In genomic region chr19:46324918-46325317, GRCm38 (mm10) we compare ENCODE assay signal across 21 mouse cellular contexts. TPM values are rescaled to one million over a fixed set of nuclear protein-coding genes. Genes with fewer than 3 reads are reported as not detected.
DNase-seq lines count a peak whose midpoint lies in the region; ATAC-seq lines count a peak whose summit lies in the region.
"Had no signal": no experiment of that assay in that cellular context is flagged by ENCODE, and none has a peak within 500 bp of the region (broad histone marks: within the 10 kb centered on the region; RNA-seq: fewer than 3 reads in every experiment).

No protein-coding gene starts in this region.

- WGBS in hindbrain, embryonic 13.5 days: 70% methylated on average over 5 of the region's 5 CpGs
- WGBS in hindbrain, embryonic 10.5 days: 75% methylated on average over 5 of the region's 5 CpGs
- 72% methylated on average over 5 of the region's 5 CpGs for WGBS in hindbrain, embryonic 16.5 days
- 77% methylated on average over 5 of the region's 5 CpGs for WGBS in midbrain, embryonic 15.5 days

- H3K4me3 ChIP-seq in hindbrain, embryonic 13.5 days: peak overlapping the region; percentile 61
- no peak overlapping the region for H3K4me3 ChIP-seq in hindbrain, embryonic 10.5 days
- peak overlapping the region; percentile 59 for H3K4me3 ChIP-seq in hindbrain, embryonic 16.5 days (ENCODE audit: low read length)
- H3K4me3 ChIP-seq in midbrain, embryonic 15.5 days: peak overlapping the region; percentile 60
- H3K4me3 ChIP-seq: erythroblast, embryonic 14.5 days; heart, embryonic 12.5 days; limb, embryonic 13.5 days; liver, embryonic 15.5 days; myocyte; stomach, embryonic 15.5 days had no signal

- H3K9ac ChIP-seq in hindbrain, embryonic 13.5 days: peak overlapping the region; percentile 84
- H3K9ac ChIP-seq in hindbrain, embryonic 16.5 days (ENCODE audit: low read depth, low read length): peak overlapping the region; percentile 44; the same call in 1 of the 2 replicates
- peak overlapping the region; percentile 45 for H3K9ac ChIP-seq in midbrain, embryonic 15.5 days
- H3K9ac ChIP-seq: heart, embryonic 12.5 days; limb, embryonic 13.5 days; liver, embryonic 15.5 days; stomach, embryonic 15.5 days had no signal

- peaks cover 88% of the 10 kb centered on the region for H3K4me1 ChIP-seq in hindbrain, embryonic 13.5 days (replicated peaks)
- H3K4me1 ChIP-seq in hindbrain, embryonic 10.5 days (replicated peaks): peaks cover 77% of the 10 kb centered on the region
- peaks cover 60% of the 10 kb centered on the region for H3K4me1 ChIP-seq in hindbrain, embryonic 16.5 days (ENCODE audit: control insufficient read depth, insufficient read depth, low read depth, low read length)
- peaks cover 85% of the 10 kb centered on the region for H3K4me1 ChIP-seq in midbrain, embryonic 15.5 days

- no peaks in the 10 kb centered on the region for H3K36me3 ChIP-seq in hindbrain, embryonic 13.5 days
- H3K36me3 ChIP-seq in hindbrain, embryonic 10.5 days: no peaks in the 10 kb centered on the region
- 0 out of 2 replicates have a peak, but pooled peaks cover 2% of the 10 kb centered on the region for H3K36me3 ChIP-seq in hindbrain, embryonic 16.5 days (ENCODE audit: control insufficient read depth, insufficient read depth, low read length)
- no peaks in the 10 kb centered on the region; the same call in 1 of the 2 replicates for H3K36me3 ChIP-seq in midbrain, embryonic 15.5 days (replicated peaks)
- H3K36me3 ChIP-seq: heart, embryonic 12.5 days; limb, embryonic 13.5 days; liver, embryonic 15.5 days; stomach, embryonic 15.5 days had no signal

- peak overlapping the region; percentile 99 for H3K4me2 ChIP-seq in hindbrain, embryonic 13.5 days
- peak overlapping the region; percentile 92 for H3K4me2 ChIP-seq in hindbrain, embryonic 16.5 days (ENCODE audit: low read length)
- H3K4me2 ChIP-seq in midbrain, embryonic 15.5 days: peak overlapping the region; percentile 93
- H3K4me2 ChIP-seq: heart, embryonic 12.5 days; limb, embryonic 13.5 days; liver, embryonic 15.5 days; stomach, embryonic 15.5 days had no signal

- H3K27ac ChIP-seq in hindbrain, embryonic 13.5 days: no peak overlapping the region
- H3K27ac ChIP-seq in hindbrain, embryonic 10.5 days: no peak overlapping the region
- no peak overlapping the region for H3K27ac ChIP-seq in hindbrain, embryonic 16.5 days (ENCODE audit: low read depth, low read length)
- H3K27ac ChIP-seq in midbrain, embryonic 15.5 days: no peak overlapping the region
- H3K27ac ChIP-seq: kidney, postnatal 0 days; limb, embryonic 13.5 days; liver, embryonic 15.5 days; stomach, embryonic 15.5 days had no signal

- H3K27me3 ChIP-seq in hindbrain, embryonic 13.5 days: peaks cover 43% of the 10 kb centered on the region
- H3K27me3 ChIP-seq in hindbrain, embryonic 10.5 days (ENCODE audit: insufficient read depth, poor library complexity, severe bottlenecking): peaks cover 85% of the 10 kb centered on the region
- H3K27me3 ChIP-seq in hindbrain, embryonic 16.5 days (replicated peaks; ENCODE audit: control insufficient read depth, insufficient read depth, low read length): no peaks in the 10 kb centered on the region; the same call in 1 of the 2 replicates
- H3K27me3 ChIP-seq in midbrain, embryonic 15.5 days (replicated peaks): no peaks in the 10 kb centered on the region

- H3K9me3 ChIP-seq in hindbrain, embryonic 13.5 days: no peaks in the 10 kb centered on the region
- no peaks in the 10 kb centered on the region for H3K9me3 ChIP-seq in hindbrain, embryonic 10.5 days
- no peaks in the 10 kb centered on the region for H3K9me3 ChIP-seq in hindbrain, embryonic 16.5 days (ENCODE audit: control insufficient read depth, low read length)
- H3K9me3 ChIP-seq in midbrain, embryonic 15.5 days: no peaks in the 10 kb centered on the region
- H3K9me3 ChIP-seq: heart, embryonic 12.5 days; limb, embryonic 13.5 days; liver, embryonic 15.5 days; stomach, embryonic 15.5 days had no signal

- DNase-seq in hindbrain, embryonic 10.5 days (ENCODE audit: low spot score): no peak
- DNase-seq in adrenal gland, adult 8-10 months: no peak
- no peak for DNase-seq in kidney, postnatal 4 days
- DNase-seq: cerebellum, postnatal 36 days; gastrocnemius, postnatal 36 days; heart, postnatal 4 days; spleen, adult 18-20 months; thymus, adult 2 months had no signal

- ATAC-seq in hindbrain, embryonic 13.5 days (ENCODE audit: low FRiP score): no peak
- no peak for ATAC-seq in hindbrain, embryonic 16.5 days
- no peak for ATAC-seq in midbrain, embryonic 15.5 days (replicated peaks)
- ATAC-seq in megakaryocyte-erythroid progenitor cell, adult 5-6 weeks (replicated peaks; ENCODE audit: low FRiP score, low TSS enrichment, poor library complexity, severe bottlenecking): no peak
- ATAC-seq: intestine, postnatal 0 days; lung, postnatal 0 days had no signal

RNA-seq across cellular contexts. Expression of gene Psd, which starts 2.0 kb away (rescaled TPM):
- polyA plus RNA-seq in hindbrain, embryonic 13.5 days (2015; fragmentation: Nextera tagmentation; extraction: Ambion mirVana): 58.4 and 59.3 TPM in 2 replicates
- 4.5 and 9.7 TPM in 2 replicates for polyA plus RNA-seq in hindbrain, embryonic 10.5 days (2016; fragmentation: Nextera tagmentation; extraction: Ambion mirVana)
- polyA plus RNA-seq in hindbrain, embryonic 16.5 days (2015; fragmentation: Nextera tagmentation; extraction: Ambion mirVana): 99.1 and 112 TPM in 2 replicates
- polyA plus RNA-seq in midbrain, embryonic 15.5 days (2015; fragmentation: Nextera tagmentation; extraction: Ambion mirVana): 146 and 148 TPM in 2 replicates
- total RNA-seq in adrenal gland, adult 8-10 months (2022): 10 to 100 TPM in 3 of 4 experiments, 1 to 10 TPM in 1; 7.9 to 14.9 (median 13.1) TPM
- total RNA-seq in megakaryocyte-erythroid progenitor cell, adult 5-6 weeks (2014; fragmentation: Nextera tagmentation): 3.4 and 7.1 TPM in 2 replicates
- total RNA-seq in megakaryocyte-erythroid progenitor cell, adult 5-6 weeks (2017): 0.99 TPM in 1 of 2 replicates, not detected in the other

RNA-seq across cellular contexts. Expression of gene Fbxl15, which starts 3.1 kb away (rescaled TPM):
- 39.8 and 40.0 TPM in 2 replicates for polyA plus RNA-seq in hindbrain, embryonic 13.5 days (2015; fragmentation: Nextera tagmentation; extraction: Ambion mirVana)
- 23.2 and 28.2 TPM in 2 replicates for polyA plus RNA-seq in hindbrain, embryonic 10.5 days (2016; fragmentation: Nextera tagmentation; extraction: Ambion mirVana)
- 49.4 and 55.6 TPM in 2 replicates for polyA plus RNA-seq in hindbrain, embryonic 16.5 days (2015; fragmentation: Nextera tagmentation; extraction: Ambion mirVana)
- 48.2 and 54.8 TPM in 2 replicates for polyA plus RNA-seq in midbrain, embryonic 15.5 days (2015; fragmentation: Nextera tagmentation; extraction: Ambion mirVana)
- total RNA-seq in adrenal gland, adult 8-10 months (2022): 10 to 100 TPM; 11.9 to 16.2 (median 13.2) TPM
- 4.7 TPM in 1 of 2 replicates, not detected in the other for total RNA-seq in megakaryocyte-erythroid progenitor cell, adult 5-6 weeks (2014; fragmentation: Nextera tagmentation)
- 0.42 and 2.5 TPM in 2 replicates for total RNA-seq in megakaryocyte-erythroid progenitor cell, adult 5-6 weeks (2017)

RNA-seq across cellular contexts. Expression of gene Cuedc2, which starts 13.6 kb away (rescaled TPM):
- 317 and 326 TPM in 2 replicates for polyA plus RNA-seq in hindbrain, embryonic 13.5 days (2015; fragmentation: Nextera tagmentation; extraction: Ambion mirVana)
- 260 and 279 TPM in 2 replicates for polyA plus RNA-seq in hindbrain, embryonic 10.5 days (2016; fragmentation: Nextera tagmentation; extraction: Ambion mirVana)
- 343 and 362 TPM in 2 replicates for polyA plus RNA-seq in hindbrain, embryonic 16.5 days (2015; fragmentation: Nextera tagmentation; extraction: Ambion mirVana)
- 340 and 347 TPM in 2 replicates for polyA plus RNA-seq in midbrain, embryonic 15.5 days (2015; fragmentation: Nextera tagmentation; extraction: Ambion mirVana)
- 100 to 1,000 TPM in 2 of 4 experiments, 10 to 100 TPM in 2; 77.2 to 109 (median 89.6) TPM for total RNA-seq in adrenal gland, adult 8-10 months (2022)
- total RNA-seq in megakaryocyte-erythroid progenitor cell, adult 5-6 weeks (2014; fragmentation: Nextera tagmentation): 58.5 and 61.2 TPM in 2 replicates
- total RNA-seq in megakaryocyte-erythroid progenitor cell, adult 5-6 weeks (2017): 100 and 121 TPM in 2 replicates

RNA-seq across cellular contexts. Expression of gene Mfsd13a, which starts 16.0 kb away (rescaled TPM):
- polyA plus RNA-seq in hindbrain, embryonic 13.5 days (2015; fragmentation: Nextera tagmentation; extraction: Ambion mirVana): 8.2 and 11.2 TPM in 2 replicates
- polyA plus RNA-seq in hindbrain, embryonic 10.5 days (2016; fragmentation: Nextera tagmentation; extraction: Ambion mirVana): 10.0 and 11.9 TPM in 2 replicates
- 13.0 and 13.4 TPM in 2 replicates for polyA plus RNA-seq in hindbrain, embryonic 16.5 days (2015; fragmentation: Nextera tagmentation; extraction: Ambion mirVana)
- 11.1 and 11.7 TPM in 2 replicates for polyA plus RNA-seq in midbrain, embryonic 15.5 days (2015; fragmentation: Nextera tagmentation; extraction: Ambion mirVana)
- total RNA-seq in adrenal gland, adult 8-10 months (2022): 10 to 100 TPM; 11.7 to 21.1 (median 16.6) TPM
- 15.0 and 16.5 TPM in 2 replicates for total RNA-seq in megakaryocyte-erythroid progenitor cell, adult 5-6 weeks (2014; fragmentation: Nextera tagmentation)
- 1.3 and 1.7 TPM in 2 replicates for total RNA-seq in megakaryocyte-erythroid progenitor cell, adult 5-6 weeks (2017)

RNA-seq across cellular contexts. Expression of gene Nfkb2, which starts 20.8 kb away (rescaled TPM):
- 2.3 and 2.4 TPM in 2 replicates for polyA plus RNA-seq in hindbrain, embryonic 13.5 days (2015; fragmentation: Nextera tagmentation; extraction: Ambion mirVana)
- polyA plus RNA-seq in hindbrain, embryonic 10.5 days (2016; fragmentation: Nextera tagmentation; extraction: Ambion mirVana): 5.6 and 6.4 TPM in 2 replicates
- polyA plus RNA-seq in hindbrain, embryonic 16.5 days (2015; fragmentation: Nextera tagmentation; extraction: Ambion mirVana): 2.4 and 3.3 TPM in 2 replicates
- polyA plus RNA-seq in midbrain, embryonic 15.5 days (2015; fragmentation: Nextera tagmentation; extraction: Ambion mirVana): 2.3 and 2.7 TPM in 2 replicates
- 10 to 100 TPM; 35.6 to 40.1 (median 37.3) TPM for total RNA-seq in adrenal gland, adult 8-10 months (2022)
- 2.8 and 5.6 TPM in 2 replicates for total RNA-seq in megakaryocyte-erythroid progenitor cell, adult 5-6 weeks (2014; fragmentation: Nextera tagmentation)
- 4.9 and 6.1 TPM in 2 replicates for total RNA-seq in megakaryocyte-erythroid progenitor cell, adult 5-6 weeks (2017)
